Mouse (Mus musculus) heart, embryonic 13.5 days (tissue): ENCODE measurements around the gene Astl. TPM values are rescaled to one million over a fixed set of nuclear protein-coding genes. Genes with fewer than 3 reads are reported as not detected.

Experiments
- ATAC-seq: fragments of 200-750 bp; cut with Nextera tagmentation; 2 replicates; pipeline ENCODE4 v1.8.0; 2017; ENCODE audit warnings: moderate TSS enrichment; ENCODE audit not compliant: insufficient number of reproducible peaks, low FRiP score, low TSS enrichment; ENCODE audit errors: extremely low read depth
- H3K27ac ChIP-seq: fragments of 300-500 bp; sonication (generic); replicated peaks from 2 replicates; pipeline ENCODE4 v1.5.1; 2015; ENCODE audit warnings: moderate library complexity, mild to moderate bottlenecking, inconsistent platforms
- H3K27me3 ChIP-seq: fragments of 300-500 bp; sonication (generic); replicated peaks from 2 replicates; pipeline ENCODE4 v1.6.1; 2015; ENCODE audit warnings: mild to moderate bottlenecking, inconsistent platforms
- H3K36me3 ChIP-seq: fragments of 300-500 bp; sonication (generic); 2 replicates; pipeline ENCODE4 v1.6.1; 2015; ENCODE audit warnings: mild to moderate bottlenecking, inconsistent platforms
- H3K4me1 ChIP-seq: fragments of 300-500 bp; sonication (generic); 2 replicates; pipeline ENCODE4 v1.6.1; 2015; ENCODE audit warnings: inconsistent platforms
- H3K4me2 ChIP-seq: fragments of 300-500 bp; sonication (generic); 2 replicates; pipeline ENCODE4 v1.6.1; 2015; ENCODE audit warnings: inconsistent platforms, mild to moderate bottlenecking, moderate library complexity
- H3K4me3 ChIP-seq: fragments of 300-500 bp; sonication (generic); 2 replicates; pipeline ENCODE4 v1.5.1; 2015; ENCODE audit warnings: moderate library complexity, mild to moderate bottlenecking, inconsistent platforms
- H3K9ac ChIP-seq: fragments of 300-500 bp; sonication (generic); 2 replicates; pipeline ENCODE4 v1.6.1; 2015; ENCODE audit warnings: inconsistent platforms, mild to moderate bottlenecking, moderate library complexity
- H3K9me3 ChIP-seq: fragments of 300-500 bp; sonication (generic); 2 replicates; pipeline ENCODE4 v1.6.1; 2016; ENCODE audit warnings: inconsistent platforms
- WGBS: fragments of 180-500 bp; shearing (Covaris S2); methylation state at CpG from one replicate; pipeline ENCODE4 v1.1.7; 2015; ENCODE audit warnings: mixed read lengths; 5-methylcytosine and 5-hydroxymethylcytosine counted together
- polyA plus RNA-seq: library from polyadenylated mRNA; unstranded; fragments of >200 nt; fragmentation: Nextera tagmentation; extraction: Ambion mirVana; gene quantifications from 2 replicates; pipeline ENCODE4 v1.2.1, GENCODE M21; 2015

The Astl gene
- polyA plus RNA-seq, 1 experiment from 2014 or later: not detected

DNA sequence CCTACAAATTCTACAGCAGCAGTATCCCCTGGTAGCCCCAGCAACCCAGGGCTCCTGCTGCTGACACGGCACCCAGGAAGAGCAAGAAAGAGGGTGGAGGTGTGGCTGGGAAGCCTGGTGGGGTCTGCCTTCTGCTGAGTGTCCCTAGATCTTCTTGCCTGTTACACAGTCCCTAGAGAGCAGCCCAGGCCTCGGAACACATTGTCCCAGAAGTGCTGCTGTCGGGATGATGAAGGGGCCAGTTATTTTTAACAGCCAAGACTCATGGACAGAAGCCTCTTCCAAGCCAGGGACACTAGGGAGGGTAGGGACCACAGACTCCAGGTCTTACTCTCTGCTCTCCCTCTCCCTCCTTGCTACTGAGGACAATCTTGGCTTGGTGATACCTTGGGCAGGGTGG is 40.8 kb downstream of the Astl start:
- Histone ChIP-seq H3K36me3 (no peaks in the 10 kb centered on the region), H3K27ac (no peak overlapping the region), H3K4me3 (no peak overlapping the region), H3K9ac (0 out of 2 replicates have a peak overlapping the region, but pooled peaks have one; percentile 2), H3K9me3 (no peaks in the 10 kb centered on the region), H3K4me2 (no peak overlapping the region), H3K4me1 (peaks cover 44% of the 10 kb centered on the region), H3K27me3 (peaks cover 4% of the 10 kb centered on the region; the same call in 1 of the 2 replicates)
- 37% methylated on average over 3 of the region's 3 CpGs for WGBS
- no peak for ATAC-seq

DNA sequence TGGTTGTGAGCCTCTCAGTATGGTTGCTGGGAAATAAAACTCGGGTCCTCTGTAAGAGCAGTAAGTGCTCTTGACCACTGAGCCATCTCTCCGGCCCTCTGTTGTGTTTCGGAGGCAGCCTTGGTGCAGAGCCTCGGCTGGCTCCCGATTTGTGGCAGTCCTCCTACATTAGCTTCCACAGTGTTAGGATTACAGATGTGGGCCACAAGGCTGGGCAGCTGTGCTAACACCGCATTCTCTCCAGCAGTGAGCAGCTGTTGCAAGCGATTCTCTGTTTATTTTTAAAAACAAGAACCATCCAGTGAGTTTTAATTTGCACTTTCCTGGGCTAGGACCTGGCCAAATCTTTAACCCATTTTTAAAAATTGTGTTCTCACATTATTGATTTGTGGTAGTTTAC is 45.4 kb downstream of the Astl start:
- no peak for ATAC-seq
- H3K36me3 ChIP-seq: no peaks in the 10 kb centered on the region
- H3K4me2 ChIP-seq: no peak overlapping the region
- no peak overlapping the region for H3K9ac ChIP-seq
- H3K27me3 ChIP-seq: peaks cover 4% of the 10 kb centered on the region; the same call in 1 of the 2 replicates
- no peak overlapping the region for H3K27ac ChIP-seq
- H3K4me3 ChIP-seq: no peak overlapping the region
- no peaks in the 10 kb centered on the region for H3K9me3 ChIP-seq
- WGBS: 64% methylated on average over 7 of the region's 7 CpGs
- peaks cover 9% of the 10 kb centered on the region for H3K4me1 ChIP-seq

DNA sequence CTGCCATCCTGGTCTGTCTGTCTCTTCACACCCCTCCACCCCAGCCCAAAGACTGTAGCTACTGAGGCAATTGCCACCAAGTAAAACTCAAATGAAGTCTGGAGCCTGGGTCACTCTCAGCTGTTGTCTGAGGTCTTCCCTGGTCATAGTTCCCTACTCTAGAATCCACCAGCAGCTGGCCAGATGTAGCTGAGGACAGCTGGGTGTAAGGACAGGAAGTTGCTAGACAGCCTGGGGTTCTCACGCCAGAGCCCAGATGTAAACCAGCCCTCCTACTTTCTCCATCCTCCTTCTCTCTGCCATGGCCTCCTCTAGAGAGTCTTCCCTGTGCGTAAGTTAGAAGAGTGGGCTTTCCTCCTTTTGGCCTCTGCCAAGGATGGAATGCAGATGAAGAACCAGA is 49.1 kb downstream of the Astl start:
- Histone ChIP-seq H3K9me3 (no peaks in the 10 kb centered on the region), H3K36me3 (no peaks in the 10 kb centered on the region), H3K27ac (no peak overlapping the region), H3K4me1 (no peaks in the 10 kb centered on the region), H3K9ac (no peak overlapping the region), H3K4me2 (no peak overlapping the region), H3K4me3 (no peak overlapping the region), H3K27me3 (peaks cover 4% of the 10 kb centered on the region; the same call in 1 of the 2 replicates)
- 67% methylated on average over 2 of the region's 2 CpGs for WGBS
- ATAC-seq: no peak

DNA sequence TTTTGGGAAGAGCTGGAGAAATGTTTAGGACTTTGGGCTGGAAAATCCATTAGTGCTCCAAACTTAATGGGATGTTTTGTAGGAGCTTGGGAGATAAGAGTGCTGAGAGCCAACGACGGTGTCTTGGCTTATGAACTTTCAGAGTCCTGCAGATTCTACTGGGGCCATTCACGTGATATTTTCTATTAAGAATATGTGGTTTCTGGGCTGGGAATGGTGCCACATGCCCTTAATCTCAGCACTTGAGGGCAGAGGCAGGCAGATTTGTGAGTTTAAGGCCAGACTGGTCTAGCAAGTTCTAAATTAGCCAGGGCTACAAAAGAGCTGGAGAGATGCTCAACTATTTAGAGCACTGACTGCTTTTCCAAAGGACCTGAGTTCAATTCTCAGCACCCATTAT is 51.9 kb downstream of the Astl start:
- no peak for ATAC-seq
- 45% methylated on average over 3 of the region's 3 CpGs for WGBS
- Histone ChIP-seq H3K9ac (no peak overlapping the region), H3K4me1 (peaks cover 13% of the 10 kb centered on the region), H3K27me3 (no peaks in the 10 kb centered on the region), H3K27ac (no peak overlapping the region), H3K4me2 (no peak overlapping the region), H3K9me3 (no peaks in the 10 kb centered on the region), H3K36me3 (no peaks in the 10 kb centered on the region), H3K4me3 (no peak overlapping the region)

DNA sequence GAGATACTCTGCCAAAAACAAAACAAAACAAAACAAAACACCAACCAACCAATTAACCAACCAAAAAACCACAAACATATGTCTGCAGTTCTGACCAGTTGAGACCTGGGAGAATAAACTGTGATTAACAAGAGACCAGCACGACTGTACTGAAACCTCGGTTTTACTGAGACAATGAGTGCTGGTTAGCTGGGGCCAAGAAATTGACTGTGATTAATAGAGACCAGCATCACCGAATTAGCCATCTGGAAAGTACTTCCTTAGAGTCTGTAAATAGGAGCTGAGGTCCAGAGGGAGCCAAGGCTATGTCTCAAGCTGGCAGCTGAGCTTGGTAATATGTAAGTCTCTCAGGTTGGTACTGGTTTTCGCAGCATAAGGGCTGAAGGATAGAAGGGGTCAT is 52.4 kb downstream of the Astl start:
- WGBS: 77% methylated on average over 4 of the region's 4 CpGs
- Histone ChIP-seq H3K4me3 (no peak overlapping the region), H3K9ac (no peak overlapping the region), H3K27ac (no peak overlapping the region), H3K27me3 (no peaks in the 10 kb centered on the region), H3K36me3 (no peaks in the 10 kb centered on the region), H3K4me2 (no peak overlapping the region), H3K9me3 (no peaks in the 10 kb centered on the region), H3K4me1 (peaks cover 18% of the 10 kb centered on the region)
- ATAC-seq: no peak

DNA sequence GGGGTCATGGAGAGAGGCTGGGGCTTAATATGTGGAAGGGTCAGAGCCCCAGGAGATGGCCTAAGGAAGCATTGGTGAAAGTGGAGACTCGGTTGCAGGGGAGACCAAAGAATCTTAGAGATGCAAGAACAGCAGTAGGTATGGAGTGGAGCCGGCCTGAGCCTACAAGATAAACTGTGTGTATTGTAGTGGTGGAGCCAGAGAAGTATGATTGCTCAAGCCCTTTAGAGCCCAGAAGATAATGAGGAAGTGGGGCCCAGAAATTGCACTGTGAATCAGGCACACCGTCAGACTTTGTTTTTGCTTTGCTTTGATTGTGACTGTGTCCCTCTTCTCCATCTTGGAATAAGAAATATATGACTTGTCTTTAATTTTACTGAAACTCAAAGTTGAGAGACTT is 52.9 kb downstream of the Astl start:
- no peaks in the 10 kb centered on the region for H3K36me3 ChIP-seq
- no peak overlapping the region for H3K9ac ChIP-seq
- ATAC-seq: no peak
- no peak overlapping the region for H3K4me3 ChIP-seq
- H3K4me1 ChIP-seq: peaks cover 23% of the 10 kb centered on the region
- no peak overlapping the region for H3K27ac ChIP-seq
- no peaks in the 10 kb centered on the region for H3K27me3 ChIP-seq
- 37% methylated on average over 3 of the region's 3 CpGs for WGBS
- H3K4me2 ChIP-seq: no peak overlapping the region
- no peaks in the 10 kb centered on the region for H3K9me3 ChIP-seq

DNA sequence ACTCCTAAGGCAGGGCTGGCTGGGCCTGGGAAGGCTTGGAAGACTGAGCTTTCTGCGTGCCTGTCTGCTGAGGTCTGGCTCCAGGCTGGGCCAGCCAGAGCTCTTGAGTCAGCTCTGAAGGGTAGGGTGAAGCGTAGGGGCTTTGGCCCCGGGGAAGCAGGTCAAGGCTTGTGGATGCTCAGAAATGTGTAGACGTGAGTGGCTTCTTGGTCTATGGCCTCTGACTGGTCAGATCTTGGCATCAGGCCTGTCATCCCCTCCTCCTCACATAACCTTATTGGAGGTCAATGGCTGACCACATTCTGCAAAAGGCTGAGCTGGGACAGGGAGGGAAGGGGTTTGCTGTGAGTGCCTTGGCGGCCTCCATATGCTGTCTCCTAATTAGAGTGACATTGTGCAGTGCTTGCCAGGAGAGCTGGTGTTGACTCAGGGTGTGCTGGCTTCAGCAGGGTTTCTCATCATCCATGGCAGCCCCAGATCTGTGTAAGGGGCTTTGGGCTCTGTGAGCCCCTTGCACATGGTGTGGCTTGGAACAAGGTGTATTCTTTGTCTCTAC is 56.2 kb downstream of the Astl start:
- peaks cover 28% of the 10 kb centered on the region for H3K4me1 ChIP-seq
- no peaks in the 10 kb centered on the region for H3K36me3 ChIP-seq
- no peaks in the 10 kb centered on the region for H3K27me3 ChIP-seq
- no peak overlapping the region for H3K9ac ChIP-seq
- 64% methylated on average over 5 of the region's 5 CpGs for WGBS
- H3K27ac ChIP-seq: 0 out of 2 replicates have a peak overlapping the region, but pooled peaks have one; percentile 1
- no peak overlapping the region for H3K4me3 ChIP-seq
- H3K9me3 ChIP-seq: no peaks in the 10 kb centered on the region
- no peak for ATAC-seq
- H3K4me2 ChIP-seq: no peak overlapping the region

DNA sequence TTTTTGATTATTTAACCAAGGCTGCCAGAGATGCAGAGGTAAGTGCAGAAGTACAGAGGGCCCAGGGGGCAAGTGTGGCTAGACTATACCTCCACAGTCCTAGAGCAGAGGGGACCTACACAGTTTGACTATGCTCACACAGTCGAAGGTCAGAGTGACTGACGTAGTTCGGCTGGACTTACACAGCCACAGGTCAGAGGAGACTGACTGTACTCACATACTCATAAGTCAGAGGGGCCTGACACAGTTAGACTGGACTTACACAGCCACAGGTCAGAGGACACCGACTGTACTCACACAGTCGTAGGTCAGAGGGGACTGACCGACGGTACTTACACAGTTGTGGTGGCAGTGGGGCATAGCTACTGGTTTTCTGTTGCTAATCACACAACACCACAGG is 60.3 kb downstream of the Astl start:
- no peak overlapping the region for H3K27ac ChIP-seq
- no peaks in the 10 kb centered on the region for H3K36me3 ChIP-seq
- no peaks in the 10 kb centered on the region for H3K27me3 ChIP-seq
- H3K4me1 ChIP-seq: peaks cover 36% of the 10 kb centered on the region
- no peak overlapping the region for H3K4me3 ChIP-seq
- H3K9me3 ChIP-seq: no peaks in the 10 kb centered on the region
- no peak overlapping the region for H3K4me2 ChIP-seq
- 84% methylated on average over 7 of the region's 7 CpGs for WGBS
- no peak for ATAC-seq
- H3K9ac ChIP-seq: no peak overlapping the region

Other genes starting within 250 kb of the Astl start
- 51.2 and 53.3 TPM in 2 replicates for gene Ncaph, start 204.7 kb upstream of the Astl start, polyA plus RNA-seq
- gene Itpripl1, start 195.2 kb upstream of the Astl start, polyA plus RNA-seq: 11.6 and 12.4 TPM in 2 replicates
- 1.1 and 1.4 TPM in 2 replicates for gene 1810024B03Rik, start 130.4 kb upstream of the Astl start, polyA plus RNA-seq
- gene Snrnp200, start 130.3 kb upstream of the Astl start, polyA plus RNA-seq: 35.2 and 38.0 TPM in 2 replicates
- 48.4 and 55.5 TPM in 2 replicates for gene Ciao1, start 90.8 kb upstream of the Astl start, polyA plus RNA-seq
- gene Tmem127, start 90.7 kb upstream of the Astl start, polyA plus RNA-seq: 19.7 and 21.6 TPM in 2 replicates
- gene Stard7, start 68.4 kb upstream of the Astl start, polyA plus RNA-seq: 92.0 and 94.0 TPM in 2 replicates
- 13.5 and 15.9 TPM in 2 replicates for gene Dusp2, start 2.5 kb upstream of the Astl start, polyA plus RNA-seq
- 1.6 and 1.8 TPM in 2 replicates for gene Adra2b, start 24.6 kb downstream of the Astl start, polyA plus RNA-seq
- gene Gpat2, start 86.6 kb downstream of the Astl start, polyA plus RNA-seq: 0.41 and 0.45 TPM in 2 replicates
- 27.4 and 30.5 TPM in 2 replicates for gene Fahd2a, start 105.9 kb downstream of the Astl start, polyA plus RNA-seq
- 0.93 and 1.4 TPM in 2 replicates for gene Kcnip3, start 183.5 kb downstream of the Astl start, polyA plus RNA-seq
- 0.10 and 0.19 TPM in 2 replicates for gene Prom2, start 202.8 kb downstream of the Astl start, polyA plus RNA-seq
- 1.8 and 2.5 TPM in 2 replicates for gene Zfp661, start 248.5 kb downstream of the Astl start, polyA plus RNA-seq
- gene Mrps5, start 248.6 kb downstream of the Astl start, polyA plus RNA-seq: 123 and 136 TPM in 2 replicates